Comparison of ENCODE assay signal across 10 mouse cellular contexts in the genomic region with DNA sequence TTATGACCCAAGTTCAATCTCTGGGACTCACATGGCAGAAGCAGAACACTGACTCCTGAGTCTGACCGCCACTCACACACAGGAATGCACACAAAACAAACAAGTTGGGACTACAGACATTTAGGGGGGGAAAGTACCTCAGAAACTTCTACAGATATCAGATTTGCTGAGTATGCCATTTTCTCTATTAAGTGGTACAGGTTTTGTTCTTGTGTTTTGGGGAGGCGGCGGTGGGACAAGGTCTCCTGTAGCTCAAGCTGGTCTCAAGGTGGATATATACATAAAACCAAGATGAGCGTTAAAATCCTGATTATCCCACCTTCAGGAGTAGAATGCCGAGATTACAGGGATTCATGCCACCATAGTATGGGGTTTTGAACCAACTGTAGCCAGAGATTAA. TPM values are rescaled to one million over a fixed set of nuclear protein-coding genes. Genes with fewer than 3 reads are reported as not detected.
DNase-seq lines count a peak whose midpoint lies in the region; ATAC-seq lines count a peak whose summit lies in the region.
"Had no signal": no experiment of that assay in that cellular context is flagged by ENCODE, and none has a peak within 500 bp of the region (broad histone marks: within the 10 kb centered on the region; RNA-seq: fewer than 3 reads in every experiment).

No protein-coding gene starts in this region.

- DNase-seq in heart, adult 8-10 months (ENCODE audit: low spot score), result no peak
- no peak for DNase-seq in midbrain, embryonic 14.5 days
- DNase-seq in retina, postnatal 1 day, result no peak
- DNase-seq in thymus, postnatal 4 days, result no peak
- DNase-seq: kidney, postnatal 14 days; spleen, adult 18-20 months had no signal

- no peaks in the 10 kb centered on the region for H3K9me3 ChIP-seq in heart, embryonic 13.5 days
- H3K9me3 ChIP-seq in embryonic facial prominence, embryonic 13.5 days, result no peaks in the 10 kb centered on the region
- H3K9me3 ChIP-seq in hindbrain, embryonic 15.5 days, result no peaks in the 10 kb centered on the region
- no peaks in the 10 kb centered on the region for H3K9me3 ChIP-seq in midbrain, embryonic 14.5 days (ENCODE audit: control insufficient read depth, low read length)

- H3K4me2 ChIP-seq in heart, embryonic 13.5 days, result peak overlapping the region; percentile 96
- peak overlapping the region; percentile 80 for H3K4me2 ChIP-seq in embryonic facial prominence, embryonic 13.5 days
- H3K4me2 ChIP-seq in hindbrain, embryonic 15.5 days, result peak overlapping the region; percentile 91
- H3K4me2 ChIP-seq in midbrain, embryonic 14.5 days (ENCODE audit: low read length), result peak overlapping the region; percentile 89; the same call in 1 of the 2 replicates

- no peaks in the 10 kb centered on the region for H3K27me3 ChIP-seq in heart, embryonic 13.5 days (replicated peaks)
- no peaks in the 10 kb centered on the region for H3K27me3 ChIP-seq in embryonic facial prominence, embryonic 13.5 days
- H3K27me3 ChIP-seq in hindbrain, embryonic 15.5 days, result no peaks in the 10 kb centered on the region
- no peaks in the 10 kb centered on the region for H3K27me3 ChIP-seq in midbrain, embryonic 14.5 days (ENCODE audit: control insufficient read depth, insufficient read depth, low read length)

- peak overlapping the region; percentile 99; the same call in 1 of the 2 replicates for H3K9ac ChIP-seq in heart, embryonic 13.5 days
- peak overlapping the region; percentile 95; the same call in 1 of the 2 replicates for H3K9ac ChIP-seq in embryonic facial prominence, embryonic 13.5 days
- no peak overlapping the region for H3K9ac ChIP-seq in hindbrain, embryonic 15.5 days
- peak overlapping the region; percentile 97; the same call in 1 of the 2 replicates for H3K9ac ChIP-seq in midbrain, embryonic 14.5 days (replicated peaks; ENCODE audit: low read length)

- H3K36me3 ChIP-seq in heart, embryonic 13.5 days, result 0 out of 2 replicates have a peak, but pooled peaks cover 4% of the 10 kb centered on the region
- no peaks in the 10 kb centered on the region for H3K36me3 ChIP-seq in embryonic facial prominence, embryonic 13.5 days
- H3K36me3 ChIP-seq in hindbrain, embryonic 15.5 days, result no peaks in the 10 kb centered on the region
- no peaks in the 10 kb centered on the region for H3K36me3 ChIP-seq in midbrain, embryonic 14.5 days (ENCODE audit: control insufficient read depth, insufficient read depth, low read length)

- no peak overlapping the region for H3K27ac ChIP-seq in heart, embryonic 13.5 days (replicated peaks)
- H3K27ac ChIP-seq in embryonic facial prominence, embryonic 13.5 days, result no peak overlapping the region
- H3K27ac ChIP-seq in hindbrain, embryonic 15.5 days (replicated peaks), result no peak overlapping the region
- H3K27ac ChIP-seq in midbrain, embryonic 14.5 days (replicated peaks; ENCODE audit: low read depth, low read length), result no peak overlapping the region

- 89% methylated on average over 5 of the region's 5 CpGs for WGBS in heart, embryonic 13.5 days
- 92% methylated on average over 5 of the region's 5 CpGs for WGBS in embryonic facial prominence, embryonic 13.5 days
- WGBS in hindbrain, embryonic 15.5 days, result 95% methylated on average over 5 of the region's 5 CpGs
- WGBS in midbrain, embryonic 14.5 days, result 90% methylated on average over 5 of the region's 5 CpGs

- H3K4me3 ChIP-seq in heart, embryonic 13.5 days, result peak overlapping the region; percentile 98
- peak overlapping the region; percentile 92; the same call in 1 of the 2 replicates for H3K4me3 ChIP-seq in embryonic facial prominence, embryonic 13.5 days
- no peak overlapping the region for H3K4me3 ChIP-seq in hindbrain, embryonic 15.5 days
- H3K4me3 ChIP-seq in midbrain, embryonic 14.5 days (replicated peaks; ENCODE audit: low read depth, low read length), result no peak overlapping the region

- H3K4me1 ChIP-seq in heart, embryonic 13.5 days, result peaks cover 56% of the 10 kb centered on the region
- H3K4me1 ChIP-seq in embryonic facial prominence, embryonic 13.5 days, result peaks cover 32% of the 10 kb centered on the region
- H3K4me1 ChIP-seq in hindbrain, embryonic 15.5 days (replicated peaks), result peaks cover 36% of the 10 kb centered on the region
- H3K4me1 ChIP-seq in midbrain, embryonic 14.5 days (ENCODE audit: control insufficient read depth, insufficient read depth, low read length), result peaks cover 27% of the 10 kb centered on the region

- ATAC-seq in heart, embryonic 13.5 days (ENCODE audit: extremely low read depth, insufficient number of reproducible peaks, low FRiP score, low TSS enrichment), result no peak
- no peak for ATAC-seq in embryonic facial prominence, embryonic 13.5 days (ENCODE audit: insufficient number of reproducible peaks, insufficient read depth, low FRiP score, low TSS enrichment, low read depth)
- no peak for ATAC-seq in hindbrain, embryonic 15.5 days (ENCODE audit: low FRiP score, low read depth)
- no peak for ATAC-seq in midbrain, embryonic 14.5 days (ENCODE audit: low FRiP score, low TSS enrichment)
- no peak for ATAC-seq in erythroid progenitor cell, adult 5-6 weeks (replicated peaks; ENCODE audit: low FRiP score, poor library complexity, severe bottlenecking)

RNA-seq across cellular contexts. Expression of gene Zfp592, which starts 1.9 kb away (rescaled TPM):
- 6.6 and 8.5 TPM in 2 replicates for polyA plus RNA-seq in heart, embryonic 13.5 days (2015; fragmentation: Nextera tagmentation; extraction: Ambion mirVana)
- 10 to 100 TPM; 13.5 to 18.1 (median 16.3) TPM for total RNA-seq in heart, adult 8-10 months (2022)
- polyA plus RNA-seq in embryonic facial prominence, embryonic 13.5 days (2015; fragmentation: Nextera tagmentation; extraction: Ambion mirVana), result 12.3 and 12.5 TPM in 2 replicates
- polyA plus RNA-seq in hindbrain, embryonic 15.5 days (2015; fragmentation: Nextera tagmentation; extraction: Ambion mirVana), result 10.4 and 10.5 TPM in 2 replicates
- polyA plus RNA-seq in midbrain, embryonic 14.5 days (2014; fragmentation: Nextera tagmentation; extraction: Ambion mirVana), result 8.5 and 10.2 TPM in 2 replicates
- total RNA-seq in erythroid progenitor cell, adult 5-6 weeks (2015; ENCODE audit: low replicate concordance), result 23.8 and 33.1 TPM in 2 replicates
- 22.3 and 38.0 TPM in 2 replicates for total RNA-seq in erythroid progenitor cell, adult 5-6 weeks (2017; ENCODE audit: low replicate concordance)

RNA-seq across cellular contexts. Expression of gene Sec11a, which starts 44.0 kb away (rescaled TPM):
- 132 and 155 TPM in 2 replicates for polyA plus RNA-seq in heart, embryonic 13.5 days (2015; fragmentation: Nextera tagmentation; extraction: Ambion mirVana)
- total RNA-seq in heart, adult 8-10 months (2022), result 10 to 100 TPM; 35.3 to 41.0 (median 39.2) TPM
- polyA plus RNA-seq in embryonic facial prominence, embryonic 13.5 days (2015; fragmentation: Nextera tagmentation; extraction: Ambion mirVana), result 212 and 227 TPM in 2 replicates
- 138 and 163 TPM in 2 replicates for polyA plus RNA-seq in hindbrain, embryonic 15.5 days (2015; fragmentation: Nextera tagmentation; extraction: Ambion mirVana)
- 140 and 147 TPM in 2 replicates for polyA plus RNA-seq in midbrain, embryonic 14.5 days (2014; fragmentation: Nextera tagmentation; extraction: Ambion mirVana)
- 59.5 and 114 TPM in 2 replicates for total RNA-seq in erythroid progenitor cell, adult 5-6 weeks (2015; ENCODE audit: low replicate concordance)
- 60.1 and 88.2 TPM in 2 replicates for total RNA-seq in erythroid progenitor cell, adult 5-6 weeks (2017; ENCODE audit: low replicate concordance)

Comparison
In these comparisons a context has a peak if more than half of its experiments do, and no peak if none do; other contexts are left out.
1. H3K4me3 ChIP-seq: peak in heart, embryonic 13.5 days (single experiment) and embryonic facial prominence, embryonic 13.5 days (single experiment); none in hindbrain, embryonic 15.5 days (single experiment) and midbrain, embryonic 14.5 days (single experiment).
2. Peak in every context shown above with its lines, with median percentiles within 50 percentile points of each other: H3K4me2 ChIP-seq.